Mouse (Mus musculus): ENCODE measurements around the gene Kiz. TPM values are rescaled to one million over a fixed set of nuclear protein-coding genes. Genes with fewer than 3 reads are reported as not detected.

The Kiz gene
- polyA plus RNA-seq, 1 experiment from 2014 or later, result 27.9 TPM

DNA sequence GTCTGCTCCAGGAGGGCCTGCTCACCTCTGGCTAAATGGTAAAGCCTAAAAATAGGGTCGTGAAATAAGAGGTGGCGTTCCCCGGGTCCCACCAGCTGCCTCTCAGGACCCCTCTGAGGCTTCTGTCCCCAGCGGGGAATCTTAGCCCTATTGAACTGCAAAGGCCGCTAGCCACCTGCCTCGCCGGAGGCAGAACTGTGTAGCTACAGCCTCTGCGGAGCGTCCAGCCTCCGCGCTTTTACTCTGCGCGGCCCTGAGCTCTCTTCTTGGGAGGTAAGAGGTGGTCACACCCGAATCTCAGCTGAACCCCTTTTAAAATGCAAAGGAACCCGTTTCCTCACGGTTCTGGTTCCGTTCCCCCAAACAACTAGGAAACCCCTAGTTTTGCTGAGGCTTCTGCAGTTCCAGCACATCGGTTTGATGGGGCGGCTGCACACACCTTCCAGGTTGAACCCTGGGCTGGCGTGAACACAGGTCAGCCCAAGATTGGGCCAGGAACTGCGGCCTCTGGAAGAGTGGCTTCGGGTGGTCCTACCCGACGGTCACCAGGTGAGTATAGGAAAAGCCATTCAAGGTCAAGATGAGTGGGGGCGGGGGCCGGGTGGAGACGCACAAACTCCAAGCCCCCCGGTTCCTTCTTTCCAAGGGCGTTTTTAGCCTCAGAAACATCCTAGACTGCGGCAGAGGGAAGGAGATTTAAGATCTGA, 16.9 kb upstream of the Kiz start:
- 2% methylated on average over 30 of the region's 30 CpGs for WGBS
- Histone ChIP-seq H3K9ac (ENCODE audit: low read depth, low read length) (peak overlapping the region; percentile 36), H3K27me3 (ENCODE audit: control insufficient read depth, insufficient read depth, low read depth, low read length) (peaks cover 34% of the 10 kb centered on the region), H3K27ac (ENCODE audit: low read length) (peak overlapping the region; percentile 83), H3K4me3 (ENCODE audit: low read depth, low read length) (peak overlapping the region; percentile 36), H3K36me3 (ENCODE audit: control insufficient read depth, insufficient read depth, low read length) (no peaks in the 10 kb centered on the region), H3K4me1 (ENCODE audit: control insufficient read depth, insufficient read depth, low read length) (peaks cover under 1% of the 10 kb centered on the region; the same call in 1 of the 2 replicates), H3K4me2 (ENCODE audit: low read length) (peak overlapping the region; percentile 43), H3K9me3 (replicated peaks; ENCODE audit: control insufficient read depth, low read length, poor library complexity, severe bottlenecking) (no peaks in the 10 kb centered on the region)
- no peak for ATAC-seq

DNA sequence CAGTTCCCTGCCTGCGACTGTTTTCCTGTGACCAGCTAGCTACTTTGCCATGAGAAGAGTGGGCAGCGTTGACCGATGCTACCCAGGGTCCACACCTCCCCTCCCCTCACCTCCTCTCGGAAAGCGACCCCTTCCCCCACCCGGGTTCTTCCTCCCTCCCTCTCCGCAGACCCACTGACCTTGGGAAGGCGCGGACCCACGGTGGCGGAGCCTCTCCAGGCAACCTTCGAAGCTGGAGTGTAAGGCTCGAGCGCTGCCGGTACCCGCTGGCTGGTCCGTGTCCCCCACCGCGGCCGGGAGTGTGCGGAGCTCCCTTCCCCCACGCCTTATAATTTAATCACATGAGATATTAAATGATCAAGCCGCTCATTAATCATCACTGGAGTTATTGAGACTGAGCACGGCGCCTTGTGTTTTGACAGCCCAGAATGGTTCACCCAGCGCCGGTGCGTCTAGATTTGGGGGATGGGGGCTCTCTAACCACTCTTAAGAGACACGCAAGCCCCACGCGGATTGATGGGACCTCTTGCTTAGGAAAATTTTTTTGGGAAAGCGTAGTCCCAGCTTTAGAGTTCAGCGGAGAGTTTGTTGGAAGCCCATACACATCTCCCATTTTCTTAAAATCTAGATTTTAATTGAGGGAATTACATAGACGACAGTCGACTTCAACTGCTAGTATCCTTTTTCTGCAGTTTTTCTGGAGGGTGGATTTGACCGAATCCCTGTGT, 16.2 kb upstream of the Kiz start:
- ATAC-seq, result 0 out of 2 replicates have a peak, but pooled peaks have one; percentile 33
- H3K9ac ChIP-seq (ENCODE audit: low read depth, low read length), result peak overlapping the region; percentile 61
- peaks cover 34% of the 10 kb centered on the region for H3K27me3 ChIP-seq (ENCODE audit: control insufficient read depth, insufficient read depth, low read depth, low read length)
- peak overlapping the region; percentile 36 for H3K4me3 ChIP-seq (ENCODE audit: low read depth, low read length)
- H3K4me2 ChIP-seq (ENCODE audit: low read length), result peak overlapping the region; percentile 43
- H3K36me3 ChIP-seq (ENCODE audit: control insufficient read depth, insufficient read depth, low read length), result no peaks in the 10 kb centered on the region
- 3% methylated on average over 36 of the region's 36 CpGs for WGBS
- no peaks in the 10 kb centered on the region for H3K4me1 ChIP-seq (ENCODE audit: control insufficient read depth, insufficient read depth, low read length)
- peak overlapping the region; percentile 83 for H3K27ac ChIP-seq (ENCODE audit: low read length)
- H3K9me3 ChIP-seq (replicated peaks; ENCODE audit: control insufficient read depth, low read length, poor library complexity, severe bottlenecking), result no peaks in the 10 kb centered on the region

- H3K36me3 ChIP-seq (ENCODE audit: control insufficient read depth, insufficient read depth, low read length), result no peaks in the 10 kb centered on the region
- ATAC-seq, result no peak
- H3K4me1 ChIP-seq (ENCODE audit: control insufficient read depth, insufficient read depth, low read length), result no peaks in the 10 kb centered on the region
- H3K27me3 ChIP-seq (ENCODE audit: control insufficient read depth, insufficient read depth, low read depth, low read length), result peaks cover 14% of the 10 kb centered on the region
- H3K4me3 ChIP-seq (ENCODE audit: low read depth, low read length), result no peak overlapping the region
- H3K9ac ChIP-seq (ENCODE audit: low read depth, low read length), result no peak overlapping the region
- H3K27ac ChIP-seq (ENCODE audit: low read length), result no peak overlapping the region
- WGBS, result 94% methylated on average over 2 of the region's 2 CpGs
- H3K9me3 ChIP-seq (replicated peaks; ENCODE audit: control insufficient read depth, low read length, poor library complexity, severe bottlenecking), result no peaks in the 10 kb centered on the region
- no peak overlapping the region for H3K4me2 ChIP-seq (ENCODE audit: low read length)
Measured at GRCm38 (mm10) chr2:146847863-146848262, 7.8 kb upstream of the Kiz start.

- Histone ChIP-seq H3K27ac (ENCODE audit: low read length) (peak overlapping the region; percentile 71), H3K9me3 (replicated peaks; ENCODE audit: control insufficient read depth, low read length, poor library complexity, severe bottlenecking) (no peaks in the 10 kb centered on the region), H3K36me3 (ENCODE audit: control insufficient read depth, insufficient read depth, low read length) (no peaks in the 10 kb centered on the region), H3K4me1 (ENCODE audit: control insufficient read depth, insufficient read depth, low read length) (peaks cover 5% of the 10 kb centered on the region), H3K4me3 (ENCODE audit: low read depth, low read length) (peak overlapping the region; percentile 71), H3K9ac (ENCODE audit: low read depth, low read length) (peak overlapping the region; percentile 81), H3K4me2 (ENCODE audit: low read length) (peak overlapping the region; percentile 60), H3K27me3 (ENCODE audit: control insufficient read depth, insufficient read depth, low read depth, low read length) (0 out of 2 replicates have a peak, but pooled peaks cover 2% of the 10 kb centered on the region)
- ATAC-seq, result peak; percentile 69
- WGBS, result under 1% methylated on average over 11 of the region's 11 CpGs
Measured at GRCm38 (mm10) chr2:146856120-146856519, 456 bp downstream of the Kiz start.

DNA sequence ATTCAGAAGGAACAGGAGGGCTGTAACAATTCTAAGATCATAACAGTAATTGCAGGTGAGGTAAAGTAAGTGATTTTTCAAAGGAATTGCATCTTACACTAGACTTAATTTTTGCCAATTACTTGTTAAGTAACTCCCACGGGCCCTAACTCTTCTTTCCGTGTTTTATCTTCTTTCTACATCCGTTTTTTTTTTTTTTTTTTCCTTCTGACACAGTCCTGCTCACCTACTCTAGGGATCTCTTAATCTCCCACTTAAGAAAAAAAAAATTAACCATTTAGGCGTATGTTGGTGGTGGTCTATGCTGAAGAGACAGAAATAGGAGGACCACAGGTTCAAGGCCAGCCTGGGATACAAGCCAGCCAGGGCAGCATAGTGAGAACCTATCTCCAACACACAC, 1.2 kb downstream of the Kiz start:
- 59% methylated on average over 4 of the region's 4 CpGs for WGBS
- H3K9ac ChIP-seq (ENCODE audit: low read depth, low read length), result no peak overlapping the region
- peaks cover 5% of the 10 kb centered on the region for H3K4me1 ChIP-seq (ENCODE audit: control insufficient read depth, insufficient read depth, low read length)
- H3K27ac ChIP-seq (ENCODE audit: low read length), result no peak overlapping the region
- H3K4me2 ChIP-seq (ENCODE audit: low read length), result no peak overlapping the region
- no peak for ATAC-seq
- no peaks in the 10 kb centered on the region for H3K9me3 ChIP-seq (replicated peaks; ENCODE audit: control insufficient read depth, low read length, poor library complexity, severe bottlenecking)
- 0 out of 2 replicates have a peak, but pooled peaks cover 2% of the 10 kb centered on the region for H3K27me3 ChIP-seq (ENCODE audit: control insufficient read depth, insufficient read depth, low read depth, low read length)
- no peaks in the 10 kb centered on the region for H3K36me3 ChIP-seq (ENCODE audit: control insufficient read depth, insufficient read depth, low read length)
- H3K4me3 ChIP-seq (ENCODE audit: low read depth, low read length), result no peak overlapping the region

DNA sequence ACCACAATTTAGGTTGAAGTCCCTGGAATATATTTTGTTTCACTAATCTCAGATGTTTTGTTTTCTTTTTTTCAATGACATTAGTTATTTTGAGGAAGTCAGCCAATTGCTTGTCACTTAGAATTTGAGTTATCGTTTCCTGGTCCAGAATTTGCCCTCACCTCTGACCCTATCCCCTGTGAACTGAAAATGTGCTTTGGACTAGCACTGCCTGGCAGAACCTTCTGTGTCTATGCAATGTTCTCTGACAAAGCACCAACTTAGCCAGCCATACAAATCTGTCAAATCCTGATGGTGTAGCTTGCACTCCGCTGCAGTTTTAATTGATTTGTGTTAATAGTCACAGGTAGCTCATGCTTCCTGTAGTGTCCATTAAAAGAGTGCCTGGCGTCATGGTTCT, 10.1 kb downstream of the Kiz start:
- H3K27me3 ChIP-seq (ENCODE audit: control insufficient read depth, insufficient read depth, low read depth, low read length), result no peaks in the 10 kb centered on the region
- H3K36me3 ChIP-seq (ENCODE audit: control insufficient read depth, insufficient read depth, low read length), result no peaks in the 10 kb centered on the region
- H3K4me1 ChIP-seq (ENCODE audit: control insufficient read depth, insufficient read depth, low read length), result no peaks in the 10 kb centered on the region
- H3K4me2 ChIP-seq (ENCODE audit: low read length), result no peak overlapping the region
- no peaks in the 10 kb centered on the region for H3K9me3 ChIP-seq (replicated peaks; ENCODE audit: control insufficient read depth, low read length, poor library complexity, severe bottlenecking)
- ATAC-seq, result no peak
- no peak overlapping the region for H3K9ac ChIP-seq (ENCODE audit: low read depth, low read length)
- WGBS, result 83% methylated on average over 3 of the region's 3 CpGs
- no peak overlapping the region for H3K4me3 ChIP-seq (ENCODE audit: low read depth, low read length)
- no peak overlapping the region for H3K27ac ChIP-seq (ENCODE audit: low read length)

DNA sequence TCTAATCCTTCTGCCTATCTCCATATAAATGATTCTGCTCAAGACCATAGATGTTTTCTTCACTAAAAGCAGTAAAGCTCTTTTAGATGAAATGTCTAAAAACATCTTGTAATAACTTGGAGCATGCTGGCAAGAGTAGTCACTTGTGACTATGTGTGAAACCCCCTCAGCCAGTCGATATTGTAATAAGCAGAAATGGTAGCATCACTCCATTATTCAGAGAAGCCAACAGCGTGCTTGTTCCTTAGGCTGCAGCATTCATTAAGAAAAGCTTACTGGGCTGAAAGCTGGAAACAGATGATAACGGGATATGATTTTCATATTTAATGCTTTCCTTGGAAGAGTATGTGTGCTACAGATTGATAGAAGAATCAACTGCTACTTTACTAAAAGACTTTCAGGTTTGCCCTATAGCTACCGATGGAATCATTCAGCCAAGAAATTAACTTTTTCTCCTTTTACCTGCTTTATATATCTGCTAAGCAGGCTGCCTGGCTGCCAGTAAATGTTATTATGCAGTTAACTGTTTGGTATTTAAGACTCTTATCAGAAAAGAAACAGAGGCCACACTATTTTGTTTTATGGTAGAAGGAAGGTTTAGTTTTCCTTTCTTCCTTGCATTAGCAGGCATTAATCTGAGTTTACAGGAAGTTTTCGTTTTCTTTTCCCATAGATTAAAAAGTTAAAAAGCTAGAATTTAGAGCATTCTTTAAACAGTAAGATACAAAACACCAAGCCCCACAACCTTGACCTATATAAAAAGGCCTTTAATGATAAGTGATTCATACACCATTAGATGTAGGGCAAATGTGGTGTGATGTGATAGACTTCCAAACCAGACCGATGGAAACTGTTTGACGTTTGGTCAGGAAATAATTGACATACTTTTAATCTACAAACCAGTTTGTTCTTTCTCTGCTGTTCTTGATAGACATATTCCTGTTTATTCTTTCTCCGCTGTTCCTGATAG, 15.9 kb downstream of the Kiz start:
- H3K27ac ChIP-seq (ENCODE audit: low read length), result no peak overlapping the region
- H3K4me1 ChIP-seq (ENCODE audit: control insufficient read depth, insufficient read depth, low read length), result no peaks in the 10 kb centered on the region
- H3K27me3 ChIP-seq (ENCODE audit: control insufficient read depth, insufficient read depth, low read depth, low read length), result no peaks in the 10 kb centered on the region
- 74% methylated on average over 8 of the region's 8 CpGs for WGBS
- peak; percentile 89 for ATAC-seq
- H3K4me2 ChIP-seq (ENCODE audit: low read length), result no peak overlapping the region
- H3K4me3 ChIP-seq (ENCODE audit: low read depth, low read length), result no peak overlapping the region
- no peaks in the 10 kb centered on the region for H3K9me3 ChIP-seq (replicated peaks; ENCODE audit: control insufficient read depth, low read length, poor library complexity, severe bottlenecking)
- no peaks in the 10 kb centered on the region for H3K36me3 ChIP-seq (ENCODE audit: control insufficient read depth, insufficient read depth, low read length)
- H3K9ac ChIP-seq (ENCODE audit: low read depth, low read length), result no peak overlapping the region

DNA sequence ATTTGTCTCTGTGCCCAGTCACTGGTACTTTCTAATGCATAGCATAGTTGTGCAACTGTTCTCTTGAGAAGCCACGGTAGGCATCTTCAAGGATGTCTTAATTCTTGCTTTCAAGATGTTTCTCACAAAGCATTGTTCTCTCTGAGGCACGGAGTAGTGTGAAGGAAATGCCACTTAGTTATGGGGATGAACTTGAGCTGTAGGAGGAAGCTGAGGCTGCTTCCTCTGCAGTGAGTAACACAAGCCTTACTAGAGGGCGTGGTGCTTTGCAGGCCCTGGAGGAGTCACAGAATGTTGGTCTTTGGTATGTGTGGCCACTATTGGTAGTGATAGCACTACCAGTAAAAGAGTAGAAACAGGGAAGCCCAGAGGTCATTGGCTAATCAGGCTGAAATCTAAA, 17.0 kb downstream of the Kiz start:
- H3K4me2 ChIP-seq (ENCODE audit: low read length), result no peak overlapping the region
- H3K9me3 ChIP-seq (replicated peaks; ENCODE audit: control insufficient read depth, low read length, poor library complexity, severe bottlenecking), result no peaks in the 10 kb centered on the region
- ATAC-seq, result no peak
- H3K27ac ChIP-seq (ENCODE audit: low read length), result no peak overlapping the region
- H3K4me3 ChIP-seq (ENCODE audit: low read depth, low read length), result no peak overlapping the region
- H3K4me1 ChIP-seq (ENCODE audit: control insufficient read depth, insufficient read depth, low read length), result no peaks in the 10 kb centered on the region
- WGBS, result 56% methylated on average over 3 of the region's 3 CpGs
- no peaks in the 10 kb centered on the region for H3K36me3 ChIP-seq (ENCODE audit: control insufficient read depth, insufficient read depth, low read length)
- no peaks in the 10 kb centered on the region for H3K27me3 ChIP-seq (ENCODE audit: control insufficient read depth, insufficient read depth, low read depth, low read length)
- no peak overlapping the region for H3K9ac ChIP-seq (ENCODE audit: low read depth, low read length)

Data from midbrain, embryonic 16.5 days (tissue).